Mouse (Mus musculus) limb, embryonic 15.5 days (tissue): ENCODE measurements around the gene Pot1b. TPM values are rescaled to one million over a fixed set of nuclear protein-coding genes. Genes with fewer than 3 reads are reported as not detected.

ENCODE experiments used
- polyA plus RNA-seq: library from polyadenylated mRNA; unstranded; fragments of >200 nt; fragmentation: Nextera tagmentation; extraction: Ambion mirVana; gene quantifications from 2 replicates; pipeline ENCODE4 v1.2.1, GENCODE M21; 2015

Gene Pot1b
- polyA plus RNA-seq, 1 experiment from 2014 or later, result 7.7 TPM

Other genes starting within 250 kb of the Pot1b start
- gene Vmn2r118, start 87.4 kb downstream of the Pot1b start, polyA plus RNA-seq, result not detected in 2 replicates
- gene Adgre4, start 37.4 kb upstream of the Pot1b start, polyA plus RNA-seq, result 0.33 and 0.53 TPM in 2 replicates
- gene Zfp119a, start 166.3 kb upstream of the Pot1b start, polyA plus RNA-seq, result 10.0 TPM in 2 replicates
- gene Zfp959, start 179.5 kb upstream of the Pot1b start, polyA plus RNA-seq, result 13.5 and 14.4 TPM in 2 replicates
- gene Zfp119b, start 236.9 kb upstream of the Pot1b start, polyA plus RNA-seq, result 6.9 and 9.1 TPM in 2 replicates
- 3.3 and 3.8 TPM in 2 replicates for gene Ebi3, start 240.0 kb upstream of the Pot1b start, polyA plus RNA-seq
- 21.7 and 22.1 TPM in 2 replicates for gene Yju2, start 246.5 kb upstream of the Pot1b start, polyA plus RNA-seq